Mouse (Mus musculus): ENCODE measurements around the gene Dctn2. TPM values are rescaled to one million over a fixed set of nuclear protein-coding genes. Genes with fewer than 3 reads are reported as not detected.
"Not testable (repeated sequence)": the region's sequence is repeated elsewhere in the genome, so short reads cannot be mapped to it uniquely, and the experiment has no call there.

The Dctn2 gene
- polyA plus RNA-seq, 1 experiment: 250 TPM

DNA sequence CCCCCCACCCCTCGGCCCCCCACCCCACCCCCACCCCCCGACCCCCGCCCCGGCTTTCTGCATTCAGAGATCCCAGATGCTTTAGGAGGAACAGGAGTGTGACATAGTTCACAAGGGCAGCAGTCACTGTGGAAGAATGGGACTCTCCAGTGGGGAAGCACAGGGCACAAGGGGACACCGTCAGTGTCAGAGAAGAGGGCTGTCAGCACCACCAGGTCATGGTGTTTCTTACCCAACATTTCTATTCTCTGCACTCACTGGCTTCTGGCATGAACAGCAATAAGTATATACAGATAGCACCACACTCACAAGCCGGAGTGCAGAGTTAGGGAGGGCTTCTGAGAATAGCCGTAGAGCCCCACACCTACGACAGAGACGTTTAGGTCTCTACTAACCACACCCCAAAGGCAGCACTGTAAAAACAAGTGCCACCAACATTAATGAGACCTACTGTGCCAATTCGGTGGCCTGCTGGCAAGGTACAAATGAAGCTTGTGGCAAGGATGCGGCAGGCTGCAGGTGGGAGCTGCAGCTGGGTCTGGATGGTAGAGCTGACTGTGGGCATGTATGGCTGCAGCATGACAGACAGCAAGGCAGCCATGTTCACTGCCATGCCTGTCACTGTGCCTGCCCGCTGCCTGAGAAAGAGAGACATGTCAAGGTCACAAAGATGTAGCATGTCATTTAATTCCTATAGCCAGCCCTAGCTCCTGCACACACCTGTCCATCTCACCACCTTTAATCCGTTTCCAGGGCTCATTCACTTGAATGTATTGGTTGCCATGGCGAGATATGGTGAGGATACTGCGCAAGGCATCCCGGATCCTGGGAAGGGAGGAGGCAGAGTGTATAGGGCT, 31.1 kb downstream of the Dctn2 start:
- Histone ChIP-seq H3ac (ENCODE audit: control insufficient read depth, insufficient read length) (no peak overlapping the region), H3K4me3 (no peak overlapping the region), H3K79me2 (ENCODE audit: control insufficient read depth, insufficient read depth) (peaks cover 32% of the 10 kb centered on the region), H3K27me3 (ENCODE audit: control insufficient read depth, insufficient read depth, insufficient read length) (no peaks in the 10 kb centered on the region), H3K36me3 (ENCODE audit: control insufficient read depth, insufficient read depth) (peaks cover 78% of the 10 kb centered on the region), H3K4me2 (ENCODE audit: low read depth) (no peak overlapping the region)
- TF ChIP-seq E2F4 (IDR thresholded peaks at IDR 0.05; ENCODE audit: insufficient read depth): no peak
- TF ChIP-seq USF1 (IDR thresholded peaks at IDR 0.05; ENCODE audit: low read depth): no peak
- TF ChIP-seq CEBPB (IDR thresholded peaks at IDR 0.05; ENCODE audit: insufficient read depth, poor library complexity, severe bottlenecking): no peak
- no peak for TF ChIP-seq REST (IDR thresholded peaks at IDR 0.05; ENCODE audit: insufficient read depth, insufficient read length)
- TF ChIP-seq POLR2A (IDR thresholded peaks at IDR 0.05; ENCODE audit: insufficient read length, low read depth): peak; percentile 85
- TF ChIP-seq TCF3 (IDR thresholded peaks at IDR 0.05; ENCODE audit: insufficient read length, low read depth): no peak
- TF ChIP-seq TCF12 (IDR thresholded peaks at IDR 0.05; ENCODE audit: insufficient read depth, poor library complexity, severe bottlenecking): no peak
- TF ChIP-seq POLR2AphosphoS2 (IDR thresholded peaks at IDR 0.05; ENCODE audit: insufficient read length, low read depth): peak; percentile 99
- TF ChIP-seq SRF (IDR thresholded peaks at IDR 0.05; ENCODE audit: control insufficient read depth, insufficient read length, low read depth): no peak
- TF ChIP-seq MYOD1 (IDR thresholded peaks at IDR 0.05; ENCODE audit: control insufficient read depth in 1 of 3, insufficient read length in 2 of 3, low read depth in 2 of 3): no peak
- no peak for TF ChIP-seq MAX (IDR thresholded peaks at IDR 0.05; ENCODE audit: low read depth)
- no peak for TF ChIP-seq MYOG (IDR thresholded peaks at IDR 0.05; ENCODE audit: control insufficient read depth in 1 of 3, insufficient read depth in 1 of 3, insufficient read length in 2 of 3, low read depth in 2 of 3)

DNA sequence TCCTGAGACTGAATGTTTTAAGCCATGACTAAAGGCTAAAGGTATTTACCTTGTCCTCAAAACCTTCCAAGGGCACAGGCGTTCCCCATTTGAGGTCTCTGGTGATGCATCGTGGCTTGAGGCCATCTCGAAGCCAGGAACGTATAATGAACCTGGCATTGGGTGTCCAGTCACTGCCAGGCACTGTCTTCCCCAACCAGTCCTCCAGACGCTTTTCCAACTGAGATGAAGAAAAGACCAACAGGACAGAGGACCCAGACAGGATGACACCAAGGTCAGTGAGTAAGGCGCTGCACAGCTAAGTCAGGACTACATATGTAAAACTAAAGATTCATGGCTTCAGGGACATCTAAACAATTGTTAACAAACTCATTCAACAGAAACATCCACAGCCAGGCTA, 34.2 kb downstream of the Dctn2 start:
- peaks cover 73% of the 10 kb centered on the region for H3K36me3 ChIP-seq (ENCODE audit: control insufficient read depth, insufficient read depth)
- TF ChIP-seq CEBPB (IDR thresholded peaks at IDR 0.05; ENCODE audit: insufficient read depth, poor library complexity, severe bottlenecking) (no peak), MYOG (IDR thresholded peaks at IDR 0.05; ENCODE audit: control insufficient read depth in 1 of 3, insufficient read depth in 1 of 3, insufficient read length in 2 of 3, low read depth in 2 of 3) (no peak), POLR2A (IDR thresholded peaks at IDR 0.05; ENCODE audit: insufficient read length, low read depth) (no peak), E2F4 (IDR thresholded peaks at IDR 0.05; ENCODE audit: insufficient read depth) (no peak), TCF12 (IDR thresholded peaks at IDR 0.05; ENCODE audit: insufficient read depth, poor library complexity, severe bottlenecking) (no peak), USF1 (IDR thresholded peaks at IDR 0.05; ENCODE audit: low read depth) (no peak), POLR2AphosphoS2 (IDR thresholded peaks at IDR 0.05; ENCODE audit: insufficient read length, low read depth) (no peak), REST (IDR thresholded peaks at IDR 0.05; ENCODE audit: insufficient read depth, insufficient read length) (no peak), MYOD1 (IDR thresholded peaks at IDR 0.05; ENCODE audit: control insufficient read depth in 1 of 3, insufficient read length in 2 of 3, low read depth in 2 of 3) (no peak), SRF (IDR thresholded peaks at IDR 0.05; ENCODE audit: control insufficient read depth, insufficient read length, low read depth) (no peak), MAX (IDR thresholded peaks at IDR 0.05; ENCODE audit: low read depth) (no peak), TCF3 (IDR thresholded peaks at IDR 0.05; ENCODE audit: insufficient read length, low read depth) (no peak)
- no peak overlapping the region for H3K4me2 ChIP-seq (ENCODE audit: low read depth)

GRCm38 (mm10) chr10:127303136-127303535, 37.0 kb downstream of the Dctn2 start:
- Histone ChIP-seq H3K4me2 (ENCODE audit: low read depth) (no peak overlapping the region), H3K79me2 (ENCODE audit: control insufficient read depth, insufficient read depth) (peaks cover 17% of the 10 kb centered on the region), H3ac (ENCODE audit: control insufficient read depth, insufficient read length) (no peak overlapping the region), H3K36me3 (ENCODE audit: control insufficient read depth, insufficient read depth) (peaks cover 72% of the 10 kb centered on the region), H3K4me3 (no peak overlapping the region), H3K27me3 (ENCODE audit: control insufficient read depth, insufficient read depth, insufficient read length) (no peaks in the 10 kb centered on the region)
- TF ChIP-seq SRF (IDR thresholded peaks at IDR 0.05; ENCODE audit: control insufficient read depth, insufficient read length, low read depth) (no peak), REST (IDR thresholded peaks at IDR 0.05; ENCODE audit: insufficient read depth, insufficient read length) (no peak), POLR2A (IDR thresholded peaks at IDR 0.05; ENCODE audit: insufficient read length, low read depth) (no peak), MAX (IDR thresholded peaks at IDR 0.05; ENCODE audit: low read depth) (no peak), E2F4 (IDR thresholded peaks at IDR 0.05; ENCODE audit: insufficient read depth) (no peak), MYOD1 (IDR thresholded peaks at IDR 0.05; ENCODE audit: control insufficient read depth in 1 of 3, insufficient read length in 2 of 3, low read depth in 2 of 3) (no peak), POLR2AphosphoS2 (IDR thresholded peaks at IDR 0.05; ENCODE audit: insufficient read length, low read depth) (no peak), MYOG (IDR thresholded peaks at IDR 0.05; ENCODE audit: control insufficient read depth in 1 of 3, insufficient read depth in 1 of 3, insufficient read length in 2 of 3, low read depth in 2 of 3) (no peak), USF1 (IDR thresholded peaks at IDR 0.05; ENCODE audit: low read depth) (no peak), TCF3 (IDR thresholded peaks at IDR 0.05; ENCODE audit: insufficient read length, low read depth) (no peak), TCF12 (IDR thresholded peaks at IDR 0.05; ENCODE audit: insufficient read depth, poor library complexity, severe bottlenecking) (no peak), CEBPB (IDR thresholded peaks at IDR 0.05; ENCODE audit: insufficient read depth, poor library complexity, severe bottlenecking) (no peak)

More for the DNA sequence above, 34.2 kb downstream of the Dctn2 start:
- peaks cover 9% of the 10 kb centered on the region for H3K79me2 ChIP-seq (ENCODE audit: control insufficient read depth, insufficient read depth)
- H3ac ChIP-seq (ENCODE audit: control insufficient read depth, insufficient read length): no peak overlapping the region
- H3K4me3 ChIP-seq: no peak overlapping the region
- H3K27me3 ChIP-seq (ENCODE audit: control insufficient read depth, insufficient read depth, insufficient read length): no peaks in the 10 kb centered on the region

GRCm38 (mm10) chr10:127309167-127309566, 43.0 kb downstream of the Dctn2 start:
- peak in 2 of 3 experiments; percentile 18 to 39 for TF ChIP-seq MYOD1 (IDR thresholded peaks at IDR 0.05; ENCODE audit: control insufficient read depth in 1 of 3, insufficient read length in 2 of 3, low read depth in 2 of 3)
- TF ChIP-seq MYOG (IDR thresholded peaks at IDR 0.05; ENCODE audit: control insufficient read depth in 1 of 3, insufficient read depth in 1 of 3, insufficient read length in 2 of 3, low read depth in 2 of 3): peak in 2 of 3 experiments; percentile 76 to 79
- not testable (repeated sequence) for H3K4me2 ChIP-seq (ENCODE audit: low read depth); H3ac ChIP-seq (ENCODE audit: control insufficient read depth, insufficient read length); H3K4me3 ChIP-seq; H3K27me3 ChIP-seq (ENCODE audit: control insufficient read depth, insufficient read depth, insufficient read length)
- H3K79me2 ChIP-seq (ENCODE audit: control insufficient read depth, insufficient read depth): peaks cover 37% of the 10 kb centered on the region
- H3K36me3 ChIP-seq (ENCODE audit: control insufficient read depth, insufficient read depth): peaks cover 53% of the 10 kb centered on the region
